Mouse (Mus musculus) liver, postnatal 0 days (tissue): ENCODE measurements around the gene Eef1a2.

Source experiments
- CTCF ChIP-seq: sonication (generic); IDR thresholded peaks from 2 replicates; pipeline ENCODE4 v1.5.1; 2016; ENCODE audit warnings: antibody characterized with exemption, low read depth
- EP300 ChIP-seq: IDR thresholded peaks from 2 replicates; pipeline ENCODE4 v1.6.1; 2016; ENCODE audit warnings: antibody characterized with exemption, low read depth, mild to moderate bottlenecking

- TF ChIP-seq CTCF: no peak
- TF ChIP-seq EP300: no peak
Observed at GRCm38 (mm10) chr2:181115367-181115766, 41.4 kb downstream of the Eef1a2 start.
